Comparison of ENCODE assay signal across 30 mouse cellular contexts in the genomic region with DNA sequence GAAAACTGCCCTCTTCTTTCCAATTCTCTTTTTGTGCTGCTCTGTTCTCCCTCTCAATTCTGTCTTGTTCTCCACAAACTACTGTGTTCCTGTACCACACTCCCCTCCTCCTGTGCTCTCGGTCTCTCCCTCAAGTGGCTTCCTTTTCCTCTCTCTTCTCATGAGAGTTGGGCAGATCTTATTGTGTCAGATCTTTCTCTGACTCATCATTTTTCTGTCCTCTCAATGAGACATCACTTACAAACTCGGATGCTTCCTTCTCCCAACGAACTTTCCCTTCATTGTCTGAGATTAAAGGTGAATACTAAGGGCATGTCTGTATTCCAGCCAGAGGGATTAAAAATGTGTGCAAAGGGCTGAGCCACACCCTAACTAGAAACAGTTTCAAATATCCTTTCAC. TPM values are rescaled to one million over a fixed set of nuclear protein-coding genes. Genes with fewer than 3 reads are reported as not detected.
A peak's percentile ranks its signal among the peaks of the same experiment; 100 is the strongest.
DNase-seq lines count a peak whose midpoint lies in the region; ATAC-seq and TF ChIP-seq lines count a peak whose summit lies in the region.
"Had no signal": no experiment of that assay in that cellular context is flagged by ENCODE, and none has a peak within 500 bp of the region (broad histone marks: within the 10 kb centered on the region; RNA-seq: fewer than 3 reads in every experiment).

No protein-coding gene starts in this region.

- intact Hi-C loops in heart, postnatal 10 days (cut with DNase I) = no loop called here

- TF ChIP-seq EP300 in CH12.LX (IDR thresholded peaks at IDR 0.05; ENCODE audit: low read length) (no peak), MEL (IDR thresholded peaks at IDR 0.05; ENCODE audit: low read depth in 1 of 2, low read length in 2 of 2) (peak in 1 of 2 experiments; percentile 24; a peak in 2 of 4 replicates)

- TF ChIP-seq RAD21 in CH12.LX (IDR thresholded peaks at IDR 0.05; ENCODE audit: low read depth, low read length) (no peak), MEL (IDR thresholded peaks at IDR 0.05; ENCODE audit: low read depth, low read length) (no peak)

- H3K4me1 ChIP-seq in CH12.LX (ENCODE audit: control insufficient read depth in 1 of 2, insufficient read depth in 2 of 2) (peaks cover 0 to 18% of the 10 kb centered on the region in 2 experiments; a peak in 2 of 4 replicates), MEL (ENCODE audit: control insufficient read depth in 1 of 2, insufficient read depth in 2 of 2, low read length in 2 of 2) (peaks cover 2 to 15% of the 10 kb centered on the region in 2 experiments)
- peaks cover 20% of the 10 kb centered on the region for H3K4me1 ChIP-seq in liver, embryonic 12.5 days
- H3K4me1 ChIP-seq: neural tube, embryonic 12.5 days had no signal

- dilution Hi-C loops in CH12.LX (cut with MboI; ENCODE audit: extremely low pct_ligation_motif_present, extremely low pct_unique_long_range_greater_than_20kb, low sequenced_read_pairs) = no loop called here

- in situ Hi-C loops in CH12.LX (cut with MboI; ENCODE audit: low pct_ligation_motif_present, low pct_unique_long_range_greater_than_20kb, low sequenced_read_pairs) = no loop called here

- ATAC-seq in liver, embryonic 12.5 days = no peak
- ATAC-seq in megakaryocyte, adult 5-6 weeks (ENCODE audit: poor library complexity, severe bottlenecking) = 0 out of 2 replicates have a peak, but pooled peaks have one; percentile 6
- ATAC-seq: intestine, postnatal 0 days had no signal

- H3K27ac ChIP-seq in CH12.LX (ENCODE audit: insufficient read depth, low read depth) (no peak overlapping the region), MEL (ENCODE audit: control insufficient read depth, low read depth, low read length) (peak overlapping the region; percentile 85)
- H3K27ac ChIP-seq in liver, embryonic 12.5 days = peak overlapping the region; percentile 56
- H3K27ac ChIP-seq: embryonic facial prominence, embryonic 10.5 days; embryonic facial prominence, embryonic 15.5 days; forebrain, embryonic 12.5 days; hindbrain, embryonic 14.5 days; limb, embryonic 12.5 days; liver, embryonic 14.5 days; midbrain, embryonic 10.5 days; neural tube, embryonic 12.5 days; stomach, postnatal 0 days had no signal

- H3K36me3 ChIP-seq in CH12.LX (replicated peaks in 1 of 2; ENCODE audit: control insufficient read depth in 1 of 2, insufficient read depth in 1 of 2, low read length in 1 of 2) (no peaks in the 10 kb centered on the region), MEL (ENCODE audit: control insufficient read depth in 1 of 2, insufficient read depth in 2 of 2, low read length in 2 of 2) (peaks cover 0 to 14% of the 10 kb centered on the region in 2 experiments; a peak in 2 of 4 replicates)
- H3K36me3 ChIP-seq in liver, embryonic 12.5 days = no peaks in the 10 kb centered on the region
- H3K36me3 ChIP-seq: embryonic facial prominence, embryonic 10.5 days; embryonic facial prominence, embryonic 15.5 days; forebrain, embryonic 12.5 days; limb, embryonic 12.5 days; midbrain, embryonic 10.5 days; neural tube, embryonic 12.5 days had no signal

- no peaks in the 10 kb centered on the region for H3K27me3 ChIP-seq in CH12.LX (replicated peaks)
- H3K27me3 ChIP-seq in MEL (ENCODE audit: control insufficient read depth in 1 of 2, insufficient read depth in 2 of 2, low read length in 2 of 2) = no peaks in the 10 kb centered on the region
- H3K27me3 ChIP-seq in liver, embryonic 12.5 days (replicated peaks) = no peaks in the 10 kb centered on the region
- H3K27me3 ChIP-seq: embryonic facial prominence, embryonic 15.5 days; forebrain, embryonic 12.5 days; limb, embryonic 12.5 days; neural tube, embryonic 12.5 days had no signal

- 23% methylated on average over 3 of the region's 3 CpGs for WGBS in liver, embryonic 12.5 days (ENCODE audit: insufficient replicate concordance)

- no peak for TF ChIP-seq POLR2A in CH12.LX (IDR thresholded peaks at IDR 0.05; ENCODE audit: low read depth, low read length)
- 0 out of 4 replicates have a peak, but pooled peaks of 1 of the 2 experiments have one; percentile 42 for TF ChIP-seq POLR2A in MEL (IDR thresholded peaks at IDR 0.05; ENCODE audit: control insufficient read depth in 1 of 2, insufficient read depth in 1 of 2, low read depth in 1 of 2, low read length in 2 of 2, poor library complexity in 1 of 2)

- TF ChIP-seq CTCF in CH12.LX (conservative IDR thresholded peaks at IDR 0.05 in 1 of 2, IDR thresholded peaks at IDR 0.05 in 1 of 2; ENCODE audit: low read depth in 2 of 2, low read length in 2 of 2) = no peak
- TF ChIP-seq CTCF in MEL (IDR thresholded peaks at IDR 0.05 in 2 of 3, conservative IDR thresholded peaks at IDR 0.05 in 1 of 3; ENCODE audit: control insufficient read depth in 1 of 3, insufficient read depth in 1 of 3, low read depth in 2 of 3, low read length in 3 of 3, poor library complexity in 1 of 3, severe bottlenecking in 1 of 3) = no peak

- no peak overlapping the region for H3K4me2 ChIP-seq in CH12.LX (ENCODE audit: insufficient read depth, low read depth, poor library complexity, severe bottlenecking)
- H3K4me2 ChIP-seq in liver, embryonic 12.5 days = peak overlapping the region; percentile 15
- H3K4me2 ChIP-seq: embryonic facial prominence, embryonic 15.5 days; forebrain, embryonic 12.5 days; heart, embryonic 11.5 days; hindbrain, embryonic 14.5 days; limb, embryonic 12.5 days; neural tube, embryonic 12.5 days had no signal

- no peak for DNase-seq in CH12.LX (ENCODE audit: extremely low read depth)
- DNase-seq in MEL (ENCODE audit: low read depth, low spot score) = peak; percentile 85
- DNase-seq in adipocyte (ENCODE audit: low spot score) = no peak
- DNase-seq in heart, postnatal 10 days = no peak
- no peak for DNase-seq in adrenal gland, adult 8-10 months
- DNase-seq: adrenal gland, postnatal 14 days; cerebellum, adult 18-20 months; cerebellum, postnatal 10 days; gastrocnemius, postnatal 14 days; heart, adult 18-20 months; kidney, adult 9 months; kidney, postnatal 10 days; lung, postnatal 36 days; right cerebral cortex, postnatal 4 days; thymus, adult 2 months; thymus, postnatal 4 days had no signal

- H3K4me3 ChIP-seq in CH12.LX (replicated peaks in 1 of 3; ENCODE audit: low read depth in 2 of 3, low read length in 2 of 3, poor library complexity in 1 of 3) (no peak overlapping the region), MEL (ENCODE audit: control insufficient read depth in 1 of 2, insufficient read depth in 1 of 2, low read depth in 2 of 2, low read length in 2 of 2) (peak overlapping the region; percentile 36 to 39)
- H3K4me3 ChIP-seq in liver, embryonic 12.5 days = no peak overlapping the region
- H3K4me3 ChIP-seq: embryonic facial prominence, embryonic 10.5 days; embryonic facial prominence, embryonic 15.5 days; forebrain, embryonic 12.5 days; limb, embryonic 12.5 days; midbrain, embryonic 10.5 days; myocyte; neural tube, embryonic 12.5 days had no signal

- peak overlapping the region; percentile 8; the same call in 1 of the 2 replicates for H3K9ac ChIP-seq in CH12.LX (ENCODE audit: insufficient read depth, low read depth)
- peak overlapping the region; percentile 46 for H3K9ac ChIP-seq in MEL (ENCODE audit: control insufficient read depth, low read depth, low read length, poor library complexity, severe bottlenecking)
- H3K9ac ChIP-seq in liver, embryonic 12.5 days = no peak overlapping the region; the same call in 1 of the 2 replicates
- H3K9ac ChIP-seq: embryonic facial prominence, embryonic 15.5 days; forebrain, embryonic 12.5 days; hindbrain, embryonic 14.5 days; limb, embryonic 12.5 days; liver, embryonic 14.5 days; neural tube, embryonic 12.5 days had no signal

- H3K79me2 ChIP-seq in CH12.LX (replicated peaks; ENCODE audit: control insufficient read depth, extremely low read depth, insufficient read depth, poor library complexity, severe bottlenecking) (peaks cover 9% of the 10 kb centered on the region), MEL (ENCODE audit: control insufficient read depth, insufficient read depth, low read length, poor library complexity) (peaks cover 14% of the 10 kb centered on the region)

- H3K9me3 ChIP-seq in CH12.LX (replicated peaks; ENCODE audit: low read length) (peaks cover 5% of the 10 kb centered on the region), MEL (replicated peaks; ENCODE audit: insufficient read depth, low read length) (no peaks in the 10 kb centered on the region)
- no peaks in the 10 kb centered on the region; the same call in 1 of the 2 replicates for H3K9me3 ChIP-seq in liver, embryonic 12.5 days (replicated peaks)
- H3K9me3 ChIP-seq: embryonic facial prominence, embryonic 15.5 days; forebrain, embryonic 12.5 days; midbrain, embryonic 10.5 days; neural tube, embryonic 12.5 days had no signal

TF ChIP-seq in CH12.LX, 34 proteins besides CTCF, POLR2A, EP300 and RAD21 (continues in another document):
- TF ChIP-seq ZMIZ1 (IDR thresholded peaks at IDR 0.05; ENCODE audit: low read depth, low read length) (no peak), SIN3A (IDR thresholded peaks at IDR 0.05; ENCODE audit: low read length) (no peak), JUND (conservative IDR thresholded peaks at IDR 0.05; ENCODE audit: low read depth, low read length) (no peak), MAZ (IDR thresholded peaks at IDR 0.05; ENCODE audit: low read depth, low read length) (no peak), MEF2A (IDR thresholded peaks at IDR 0.05; ENCODE audit: borderline replicate concordance, low read depth, low read length) (no peak), NRF1 (IDR thresholded peaks at IDR 0.05; ENCODE audit: low read depth, low read length) (no peak), UBTF (IDR thresholded peaks at IDR 0.05; ENCODE audit: low read depth, low read length) (no peak)

TF ChIP-seq in MEL, 35 proteins besides CTCF, POLR2A, EP300 and RAD21 (continues in another document):
- TF ChIP-seq MAFK (IDR thresholded peaks at IDR 0.05; ENCODE audit: borderline replicate concordance, low read depth, low read length) (peak; percentile 93), JUND (IDR thresholded peaks at IDR 0.05; ENCODE audit: low read depth, low read length) (no peak), SIN3A (IDR thresholded peaks at IDR 0.05; ENCODE audit: low read length) (peak; percentile 45; the same call in 1 of the 2 replicates), UBTF (IDR thresholded peaks at IDR 0.05; ENCODE audit: borderline replicate concordance, insufficient read depth, low read depth, low read length) (no peak), POLR2AphosphoS2 (IDR thresholded peaks at IDR 0.05; ENCODE audit: low read length) (no peak), TBP (IDR thresholded peaks at IDR 0.05; ENCODE audit: low read depth, low read length) (peak; percentile 59; the same call in 1 of the 2 replicates)

RNA-seq across cellular contexts. Expression of gene Kif2a, which starts 3.7 kb away (rescaled TPM):
- total RNA-seq in CH12.LX (2012; rRNA removed) (16.3 and 19.7 TPM in 2 replicates), CH12.LX (2014; rRNA removed) (17.3 and 21.1 TPM in 2 replicates), MEL (2012; rRNA removed) (18.0 and 31.8 TPM in 2 replicates)
- polyA plus RNA-seq in CH12.LX (2012; ENCODE audit: insufficient read length, low read depth) (85.5 and 99.3 TPM in 2 replicates), MEL (2012; ENCODE audit: insufficient read depth in 1 of 2, insufficient read length in 2 of 2, low read depth in 1 of 2, low replicate concordance in 2 of 2, missing spikeins in 1 of 2) (100 to 1,000 TPM; 135 to 310 TPM)
- polyA plus RNA-seq in liver, embryonic 12.5 days (2016; fragmentation: Nextera tagmentation; extraction: Ambion mirVana) = 30.0 and 36.8 TPM in 2 replicates
- total RNA-seq in megakaryocyte, adult 5-6 weeks (2015) = 49.5 and 80.4 TPM in 2 replicates
- 20.9 and 28.7 TPM in 2 replicates for total RNA-seq in megakaryocyte, adult 5-6 weeks (2017)
- total RNA-seq in heart, postnatal 10 days (2021) = 10 to 100 TPM; 38.7 to 44.9 TPM
- total RNA-seq in adrenal gland, adult 8-10 months (2022) = 10 to 100 TPM; 35.1 to 62.0 (median 52.1) TPM

Comparison
In these comparisons a context has a peak if more than half of its experiments do, and no peak if none do; other contexts are left out.
1. H3K4me3 ChIP-seq: peak in MEL (2 of 2); none in CH12.LX (0 of 3) and liver, embryonic 12.5 days (single experiment).
2. Of the 35 proteins assayed by ChIP-seq in both MEL and CH12.LX: peak only in MEL: ETS1, HCFC1, MAFK, MAX, MXI1, RCOR1 and 2 more; only in CH12.LX: none; in both: none; in neither: 25; mixed calls (peak in some experiments, not most) for 2.